ENCODE assay signal across 8 mouse cellular contexts in genomic region chr12:13249573-13249919, GRCm38 (mm10). TPM values are rescaled to one million over a fixed set of nuclear protein-coding genes. Genes with fewer than 3 reads are reported as not detected.
DNase-seq lines count a peak whose midpoint lies in the region; ATAC-seq lines count a peak whose summit lies in the region.

No protein-coding gene starts in this region.

- H3K4me3 ChIP-seq in lung, embryonic 16.5 days (ENCODE audit: low read length), result peak overlapping the region; percentile 95
- peak overlapping the region; percentile 87 for H3K4me3 ChIP-seq in forebrain, embryonic 14.5 days (ENCODE audit: low read depth, low read length)
- peak overlapping the region; percentile 87 for H3K4me3 ChIP-seq in limb, embryonic 15.5 days
- peak overlapping the region; percentile 75 for H3K4me3 ChIP-seq in stomach, embryonic 14.5 days (ENCODE audit: low read depth, low read length)

- no peaks in the 10 kb centered on the region for H3K9me3 ChIP-seq in lung, embryonic 16.5 days (ENCODE audit: control insufficient read depth, low read length)
- H3K9me3 ChIP-seq in forebrain, embryonic 14.5 days (replicated peaks; ENCODE audit: control insufficient read depth, low read length), result no peaks in the 10 kb centered on the region
- H3K9me3 ChIP-seq in limb, embryonic 15.5 days, result no peaks in the 10 kb centered on the region
- H3K9me3 ChIP-seq in stomach, embryonic 14.5 days (ENCODE audit: control insufficient read depth, low read depth, low read length), result no peaks in the 10 kb centered on the region

- H3K9ac ChIP-seq in lung, embryonic 16.5 days (ENCODE audit: low read length), result peak overlapping the region; percentile 95
- peak overlapping the region; percentile 94; the same call in 1 of the 2 replicates for H3K9ac ChIP-seq in forebrain, embryonic 14.5 days (ENCODE audit: low read length)
- H3K9ac ChIP-seq in limb, embryonic 15.5 days, result no peak overlapping the region; the same call in 1 of the 2 replicates
- 0 out of 2 replicates have a peak overlapping the region, but pooled peaks have one; percentile 85 for H3K9ac ChIP-seq in stomach, embryonic 14.5 days (replicated peaks; ENCODE audit: low read depth, low read length)

- peaks cover 2% of the 10 kb centered on the region; the same call in 1 of the 2 replicates for H3K36me3 ChIP-seq in lung, embryonic 16.5 days (ENCODE audit: control insufficient read depth, insufficient read depth, low read length)
- peaks cover 1% of the 10 kb centered on the region for H3K36me3 ChIP-seq in forebrain, embryonic 14.5 days (ENCODE audit: control insufficient read depth, insufficient read depth, low read length)
- 0 out of 2 replicates have a peak, but pooled peaks cover under 1% of the 10 kb centered on the region for H3K36me3 ChIP-seq in limb, embryonic 15.5 days
- 0 out of 2 replicates have a peak, but pooled peaks cover 2% of the 10 kb centered on the region for H3K36me3 ChIP-seq in stomach, embryonic 14.5 days (ENCODE audit: control insufficient read depth, insufficient read depth, low read length)

- DNase-seq in lung, postnatal 36 days, result no peak
- no peak for DNase-seq in forebrain, embryonic 14.5 days (ENCODE audit: low spot score)
- DNase-seq in cerebellum, postnatal 36 days, result no peak
- DNase-seq in adrenal gland, adult 18-20 months (ENCODE audit: low spot score in 2 of 2), result no peak
- DNase-seq in gastrocnemius, adult 18-20 months (ENCODE audit: low spot score), result no peak

- 81% methylated on average over 3 of the region's 3 CpGs for WGBS in lung, embryonic 16.5 days
- 81% methylated on average over 3 of the region's 3 CpGs for WGBS in forebrain, embryonic 14.5 days
- 90% methylated on average over 3 of the region's 3 CpGs for WGBS in limb, embryonic 15.5 days
- 83% methylated on average over 3 of the region's 3 CpGs for WGBS in stomach, embryonic 14.5 days

- H3K4me2 ChIP-seq in lung, embryonic 16.5 days (ENCODE audit: low read depth, low read length), result peak overlapping the region; percentile 57
- peak overlapping the region; percentile 58 for H3K4me2 ChIP-seq in forebrain, embryonic 14.5 days (ENCODE audit: low read length)
- peak overlapping the region; percentile 53 for H3K4me2 ChIP-seq in limb, embryonic 15.5 days
- H3K4me2 ChIP-seq in stomach, embryonic 14.5 days (replicated peaks; ENCODE audit: low read depth, low read length), result peak overlapping the region; percentile 49

- no peak overlapping the region for H3K27ac ChIP-seq in lung, embryonic 16.5 days (ENCODE audit: low read length)
- H3K27ac ChIP-seq in forebrain, embryonic 14.5 days (ENCODE audit: low read depth, low read length), result peak overlapping the region; percentile 87
- peak overlapping the region; percentile 85 for H3K27ac ChIP-seq in limb, embryonic 15.5 days
- no peak overlapping the region for H3K27ac ChIP-seq in stomach, embryonic 14.5 days (ENCODE audit: low read length)

- no peak for ATAC-seq in lung, embryonic 16.5 days (ENCODE audit: low read depth)
- peak; percentile 32 for ATAC-seq in forebrain, embryonic 14.5 days
- ATAC-seq in limb, embryonic 15.5 days (ENCODE audit: insufficient number of reproducible peaks, low FRiP score, low TSS enrichment, low read depth), result no peak
- no peak; the same call in 1 of the 2 replicates for ATAC-seq in stomach, embryonic 14.5 days (ENCODE audit: insufficient number of reproducible peaks, insufficient read depth, low FRiP score, low read depth)

- no peaks in the 10 kb centered on the region for H3K27me3 ChIP-seq in lung, embryonic 16.5 days (ENCODE audit: control insufficient read depth, insufficient read depth, low read depth, low read length)
- H3K27me3 ChIP-seq in forebrain, embryonic 14.5 days (replicated peaks; ENCODE audit: control insufficient read depth, insufficient read depth, low read length), result no peaks in the 10 kb centered on the region
- no peaks in the 10 kb centered on the region for H3K27me3 ChIP-seq in limb, embryonic 15.5 days
- no peaks in the 10 kb centered on the region for H3K27me3 ChIP-seq in stomach, embryonic 14.5 days (ENCODE audit: control insufficient read depth, insufficient read depth, low read length)

- peaks cover 5% of the 10 kb centered on the region for H3K4me1 ChIP-seq in lung, embryonic 16.5 days (replicated peaks; ENCODE audit: control insufficient read depth, insufficient read depth, low read length)
- H3K4me1 ChIP-seq in forebrain, embryonic 14.5 days (ENCODE audit: control insufficient read depth, insufficient read depth, low read length), result peaks cover 8% of the 10 kb centered on the region; the same call in 1 of the 2 replicates
- H3K4me1 ChIP-seq in limb, embryonic 15.5 days, result peaks cover 6% of the 10 kb centered on the region
- peaks cover 7% of the 10 kb centered on the region; the same call in 1 of the 2 replicates for H3K4me1 ChIP-seq in stomach, embryonic 14.5 days (ENCODE audit: control insufficient read depth, insufficient read depth, low read length)

RNA-seq across cellular contexts. Expression of gene Ddx1, which starts 0.5 kb away (rescaled TPM):
- polyA plus RNA-seq in lung, embryonic 16.5 days (2015; fragmentation: Nextera tagmentation; extraction: Ambion mirVana), result 124 and 131 TPM in 2 replicates
- 176 and 181 TPM in 2 replicates for polyA plus RNA-seq in forebrain, embryonic 14.5 days (2014; fragmentation: Nextera tagmentation; extraction: Ambion mirVana)
- polyA plus RNA-seq in limb, embryonic 15.5 days (2015; fragmentation: Nextera tagmentation; extraction: Ambion mirVana), result 120 and 127 TPM in 2 replicates
- 152 and 153 TPM in 2 replicates for polyA plus RNA-seq in stomach, embryonic 14.5 days (2014; fragmentation: Nextera tagmentation; extraction: Ambion mirVana)
- total RNA-seq in adrenal gland, adult 18-20 months (2021), result 10 to 100 TPM; 71.3 to 80.1 TPM
- total RNA-seq in gastrocnemius, adult 18-20 months (2021), result 100 to 1,000 TPM; 118 to 127 TPM

RNA-seq across cellular contexts. Expression of gene Nbas, which starts 19.4 kb away (rescaled TPM):
- 12.1 and 12.6 TPM in 2 replicates for polyA plus RNA-seq in lung, embryonic 16.5 days (2015; fragmentation: Nextera tagmentation; extraction: Ambion mirVana)
- 11.8 and 13.7 TPM in 2 replicates for polyA plus RNA-seq in forebrain, embryonic 14.5 days (2014; fragmentation: Nextera tagmentation; extraction: Ambion mirVana)
- polyA plus RNA-seq in limb, embryonic 15.5 days (2015; fragmentation: Nextera tagmentation; extraction: Ambion mirVana), result 13.0 and 14.0 TPM in 2 replicates
- 27.7 and 28.8 TPM in 2 replicates for polyA plus RNA-seq in stomach, embryonic 14.5 days (2014; fragmentation: Nextera tagmentation; extraction: Ambion mirVana)
- 10 to 100 TPM; 26.2 to 28.6 TPM for total RNA-seq in adrenal gland, adult 18-20 months (2021)
- 10 to 100 TPM; 21.2 to 24.2 TPM for total RNA-seq in gastrocnemius, adult 18-20 months (2021)

Comparison
In these comparisons a context has a peak if more than half of its experiments do, and no peak if none do; other contexts are left out.
1. H3K27ac ChIP-seq: peak in forebrain, embryonic 14.5 days (single experiment) and limb, embryonic 15.5 days (single experiment); none in lung, embryonic 16.5 days (single experiment) and stomach, embryonic 14.5 days (single experiment).
2. Peak in every context shown above with its lines, with median percentiles within 50 percentile points of each other: H3K4me2 ChIP-seq and H3K4me3 ChIP-seq.